Mouse (Mus musculus) forebrain, embryonic 14.5 days (tissue): ENCODE data around the gene Nrap. TPM values are rescaled to one million over a fixed set of nuclear protein-coding genes. Genes with fewer than 3 reads are reported as not detected.

ENCODE experiments used
- ATAC-seq: fragments of 200-750 bp; cut with Nextera tagmentation; 2 replicates; pipeline ENCODE4 v1.8.0; 2017; ENCODE audit warnings: mild to moderate bottlenecking, moderate library complexity
- DNase-seq: peaks from one replicate; pipeline ENCODE4 v3.0.0-alpha.2; 2015; ENCODE audit warnings: low spot score
- H3K27ac ChIP-seq: fragments of 300-500 bp; sonication (generic); 2 replicates; pipeline ENCODE4 v1.5.1; 2014; ENCODE audit warnings: low read depth, mild to moderate bottlenecking, control low read depth, low read length, moderate library complexity
- H3K27me3 ChIP-seq: fragments of 300-500 bp; sonication (generic); replicated peaks from 2 replicates; pipeline ENCODE4 v1.6.1; 2014; ENCODE audit warnings: low read length, control low read depth, mixed read lengths; ENCODE audit not compliant: control insufficient read depth, insufficient read depth
- H3K36me3 ChIP-seq: fragments of 300-500 bp; sonication (generic); 2 replicates; pipeline ENCODE4 v1.6.1; 2014; ENCODE audit warnings: low read length, control low read depth; ENCODE audit not compliant: control insufficient read depth, insufficient read depth
- H3K4me1 ChIP-seq: fragments of 300-500 bp; sonication (generic); 2 replicates; pipeline ENCODE4 v1.6.1; 2014; ENCODE audit warnings: antibody characterized with exemption, low read length, control low read depth; ENCODE audit not compliant: control insufficient read depth, insufficient read depth
- H3K4me2 ChIP-seq: fragments of 300-500 bp; sonication (generic); 2 replicates; pipeline ENCODE4 v1.6.1; 2014; ENCODE audit warnings: mild to moderate bottlenecking, control low read depth, low read length
- H3K4me3 ChIP-seq: fragments of 300-500 bp; sonication (generic); 2 replicates; pipeline ENCODE4 v1.5.1; 2014; ENCODE audit warnings: low read depth, low read length, control low read depth
- H3K9ac ChIP-seq: fragments of 300-500 bp; sonication (generic); 2 replicates; pipeline ENCODE4 v1.6.1; 2014; ENCODE audit warnings: mild to moderate bottlenecking, low read length, control low read depth, moderate library complexity
- H3K9me3 ChIP-seq: fragments of 300-500 bp; sonication (generic); replicated peaks from 2 replicates; pipeline ENCODE4 v1.6.1; 2016; ENCODE audit warnings: low read length, control low read depth, mixed read lengths; ENCODE audit not compliant: control insufficient read depth
- WGBS: fragments of 180-500 bp; shearing (Covaris S2); extraction: QIAGEN DNeasy Blood & Tissue Kit; methylation state at CpG from one replicate; pipeline ENCODE4 v1.1.7; 2014; 5-methylcytosine and 5-hydroxymethylcytosine counted together
- polyA plus RNA-seq: library from polyadenylated mRNA; unstranded; fragments of >200 nt; fragmentation: Nextera tagmentation; extraction: Ambion mirVana; gene quantifications from 2 replicates; pipeline ENCODE4 v1.2.1, GENCODE M21; 2014

Gene Nrap
- polyA plus RNA-seq, 1 experiment from 2014 or later: 0.55 TPM

- 82% methylated on average over 8 of the region's 8 CpGs for WGBS
Observed at GRCm38 (mm10) chr19:56289642-56290041, 100.2 kb downstream of the Nrap start.

GRCm38 (mm10) chr19:56288436-56288835 is 101.4 kb downstream of the Nrap start:
- H3K4me2 ChIP-seq: no peak overlapping the region
- H3K36me3 ChIP-seq: no peaks in the 10 kb centered on the region
- peaks cover 9% of the 10 kb centered on the region for H3K4me1 ChIP-seq
- H3K4me3 ChIP-seq: no peak overlapping the region
- no peak overlapping the region for H3K27ac ChIP-seq
- H3K27me3 ChIP-seq: no peaks in the 10 kb centered on the region
- ATAC-seq (no peak), DNase-seq (no peak)
- H3K9ac ChIP-seq: no peak overlapping the region
- WGBS: 87% methylated on average over 4 of the region's 4 CpGs
- H3K9me3 ChIP-seq: no peaks in the 10 kb centered on the region

More at GRCm38 (mm10) chr19:56289642-56290041, 100.2 kb downstream of the Nrap start:
- Histone ChIP-seq H3K4me3 (no peak overlapping the region), H3K9ac (no peak overlapping the region), H3K27me3 (no peaks in the 10 kb centered on the region), H3K27ac (no peak overlapping the region), H3K9me3 (no peaks in the 10 kb centered on the region), H3K36me3 (no peaks in the 10 kb centered on the region), H3K4me2 (no peak overlapping the region), H3K4me1 (peaks cover 9% of the 10 kb centered on the region)
- DNase-seq: no peak
- ATAC-seq: no peak

GRCm38 (mm10) chr19:56287580-56288367 is 102.1 kb downstream of the Nrap start:
- no peak overlapping the region for H3K9ac ChIP-seq
- ATAC-seq: no peak
- no peaks in the 10 kb centered on the region for H3K27me3 ChIP-seq
- 87% methylated on average over 15 of the region's 15 CpGs for WGBS
- no peaks in the 10 kb centered on the region for H3K36me3 ChIP-seq
- no peak overlapping the region for H3K4me3 ChIP-seq
- H3K4me1 ChIP-seq: peaks cover 9% of the 10 kb centered on the region
- H3K27ac ChIP-seq: no peak overlapping the region
- H3K4me2 ChIP-seq: no peak overlapping the region
- no peak for DNase-seq
- no peaks in the 10 kb centered on the region for H3K9me3 ChIP-seq

GRCm38 (mm10) chr19:56286866-56287265 is 103.0 kb downstream of the Nrap start, which contains the start of gene Habp2:
Habp2 (plus strand) TSS chr19:56287137.
- DNase-seq (no peak), ATAC-seq (no peak)
- Histone ChIP-seq H3K4me3 (no peak within 1 kb of the TSS), H3K4me1 (peaks cover 4% of the 10 kb centered on the region), H3K27ac (no peak within 1 kb of the TSS), H3K27me3 (no peaks in the 10 kb centered on the region), H3K9me3 (no peaks in the 10 kb centered on the region), H3K36me3 (no peaks in the 10 kb centered on the region), H3K9ac (no peak within 1 kb of the TSS), H3K4me2 (no peak within 1 kb of the TSS)
- WGBS: 74% methylated on average over 7 of the region's 7 CpGs

GRCm38 (mm10) chr19:56285222-56285621 is 104.6 kb downstream of the Nrap start:
- H3K4me2 ChIP-seq: no peak overlapping the region
- H3K36me3 ChIP-seq: no peaks in the 10 kb centered on the region
- no peak overlapping the region for H3K9ac ChIP-seq
- no peak overlapping the region for H3K27ac ChIP-seq
- ATAC-seq (no peak), DNase-seq (no peak)
- 86% methylated on average over 4 of the region's 4 CpGs for whole genome bisulfite sequencing
- H3K9me3 ChIP-seq: no peaks in the 10 kb centered on the region
- H3K27me3 ChIP-seq: no peaks in the 10 kb centered on the region
- no peaks in the 10 kb centered on the region for H3K4me1 ChIP-seq
- no peak overlapping the region for H3K4me3 ChIP-seq

- Histone ChIP-seq H3K36me3 (no peaks in the 10 kb centered on the region), H3K27me3 (no peaks in the 10 kb centered on the region), H3K4me2 (no peak overlapping the region), H3K4me1 (no peaks in the 10 kb centered on the region), H3K9me3 (no peaks in the 10 kb centered on the region), H3K9ac (no peak overlapping the region), H3K4me3 (no peak overlapping the region), H3K27ac (no peak overlapping the region)
- DNase-seq: no peak
- no peak for ATAC-seq
- WGBS: 93% methylated on average over 11 of the region's 11 CpGs
Observed at GRCm38 (mm10) chr19:56278366-56278765, 111.5 kb downstream of the Nrap start.

GRCm38 (mm10) chr19:56277951-56278350 is 111.9 kb downstream of the Nrap start:
- Histone ChIP-seq H3K9me3 (no peaks in the 10 kb centered on the region), H3K4me3 (no peak overlapping the region), H3K27ac (no peak overlapping the region), H3K4me1 (no peaks in the 10 kb centered on the region), H3K36me3 (no peaks in the 10 kb centered on the region), H3K4me2 (no peak overlapping the region), H3K9ac (no peak overlapping the region), H3K27me3 (no peaks in the 10 kb centered on the region)
- no peak for DNase-seq
- ATAC-seq: no peak
- WGBS: 87% methylated on average over 4 of the region's 4 CpGs

GRCm38 (mm10) chr19:56277140-56277804 is 112.6 kb downstream of the Nrap start:
- ATAC-seq: no peak
- H3K4me3 ChIP-seq: no peak overlapping the region
- no peak for DNase-seq
- no peaks in the 10 kb centered on the region for H3K9me3 ChIP-seq
- no peak overlapping the region for H3K9ac ChIP-seq
- WGBS: 53% methylated on average over 3 of the region's 3 CpGs
- no peaks in the 10 kb centered on the region for H3K36me3 ChIP-seq
- no peak overlapping the region for H3K4me2 ChIP-seq
- H3K4me1 ChIP-seq: no peaks in the 10 kb centered on the region
- no peaks in the 10 kb centered on the region for H3K27me3 ChIP-seq
- no peak overlapping the region for H3K27ac ChIP-seq

- WGBS: 87% methylated on average over 8 of the region's 8 CpGs
- H3K4me2 ChIP-seq: no peak overlapping the region
- no peaks in the 10 kb centered on the region for H3K36me3 ChIP-seq
- H3K27me3 ChIP-seq: no peaks in the 10 kb centered on the region
- no peak for DNase-seq
- no peaks in the 10 kb centered on the region for H3K4me1 ChIP-seq
- no peak overlapping the region for H3K27ac ChIP-seq
- H3K9me3 ChIP-seq: no peaks in the 10 kb centered on the region
- H3K9ac ChIP-seq: no peak overlapping the region
- ATAC-seq: no peak
- no peak overlapping the region for H3K4me3 ChIP-seq
Observed at GRCm38 (mm10) chr19:56272081-56272480, 117.8 kb downstream of the Nrap start.
